Mouse (Mus musculus): ENCODE results near the gene Tpk1.

DNA sequence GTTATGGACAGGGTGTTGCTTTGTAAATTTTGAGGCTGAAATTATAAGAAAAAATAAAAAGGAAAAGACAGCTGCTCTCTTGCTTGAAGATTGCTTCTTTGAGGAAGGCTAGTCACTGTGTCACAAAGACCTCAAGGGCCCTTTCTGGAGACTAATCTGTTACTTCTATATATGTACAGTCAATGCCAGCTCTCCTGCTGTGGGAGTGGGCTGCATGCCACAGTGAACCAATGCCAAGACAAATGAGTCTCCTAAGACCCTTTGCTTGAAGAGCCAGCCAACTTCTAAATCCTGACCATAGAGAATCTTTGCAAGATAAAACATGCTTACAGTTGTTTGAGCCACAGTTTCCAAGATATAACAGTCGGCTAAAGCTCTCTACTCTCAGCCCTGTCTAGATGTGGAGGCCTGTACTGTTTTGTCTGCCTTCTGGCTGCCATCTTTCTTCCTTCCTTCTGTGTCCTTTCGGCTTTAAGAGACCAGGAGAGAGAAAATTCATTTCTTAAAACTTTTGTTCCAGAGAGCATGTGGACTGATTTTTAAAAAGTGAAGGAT, 230.0 kb downstream of the Tpk1 start:
- no peak for TF ChIP-seq CTCF (conservative IDR thresholded peaks at IDR 0.05; ENCODE audit: insufficient read depth, insufficient read length, low read depth, low read length)
- TF ChIP-seq POLR2A (IDR thresholded peaks at IDR 0.05; ENCODE audit: low read depth, low read length) = no peak
